Mouse (Mus musculus): Measurements from ENCODE around the gene Ppm1b. TPM values are rescaled to one million over a fixed set of nuclear protein-coding genes. Genes with fewer than 3 reads are reported as not detected.

The Ppm1b gene
- polyA plus RNA-seq, 1 experiment from 2014 or later, result 63.8 TPM

GRCm38 (mm10) chr17:85040913-85041312 is 84.4 kb downstream of the Ppm1b start:
- no peaks in the 10 kb centered on the region for H3K36me3 ChIP-seq

GRCm38 (mm10) chr17:85042419-85042818 is 85.9 kb downstream of the Ppm1b start:
- Histone ChIP-seq H3K27me3 (no peaks in the 10 kb centered on the region), H3K4me3 (no peak overlapping the region), H3K9me3 (replicated peaks) (no peaks in the 10 kb centered on the region), H3K4me1 (replicated peaks) (no peaks in the 10 kb centered on the region), H3K4me2 (no peak overlapping the region), H3K27ac (no peak overlapping the region), H3K36me3 (no peaks in the 10 kb centered on the region), H3K9ac (no peak overlapping the region)
- no peak for ATAC-seq (replicated peaks; ENCODE audit: insufficient number of reproducible peaks, insufficient read depth, low FRiP score, low read depth)
- WGBS, result 75% methylated on average over 6 of the region's 6 CpGs

More at GRCm38 (mm10) chr17:85040913-85041312, 84.4 kb downstream of the Ppm1b start:
- Histone ChIP-seq H3K4me3 (no peak overlapping the region), H3K4me2 (no peak overlapping the region), H3K27ac (no peak overlapping the region), H3K4me1 (replicated peaks) (no peaks in the 10 kb centered on the region), H3K9ac (no peak overlapping the region), H3K27me3 (no peaks in the 10 kb centered on the region), H3K9me3 (replicated peaks) (no peaks in the 10 kb centered on the region)
- WGBS, result 57% methylated on average over 7 of the region's 7 CpGs
- ATAC-seq (replicated peaks; ENCODE audit: insufficient number of reproducible peaks, insufficient read depth, low FRiP score, low read depth), result no peak

GRCm38 (mm10) chr17:85043404-85043816 is 86.9 kb downstream of the Ppm1b start:
- H3K4me3 ChIP-seq, result no peak overlapping the region
- no peak overlapping the region for H3K27ac ChIP-seq
- ATAC-seq (replicated peaks; ENCODE audit: insufficient number of reproducible peaks, insufficient read depth, low FRiP score, low read depth), result no peak
- H3K9ac ChIP-seq, result no peak overlapping the region
- no peaks in the 10 kb centered on the region for H3K36me3 ChIP-seq
- no peaks in the 10 kb centered on the region for H3K9me3 ChIP-seq (replicated peaks)
- no peaks in the 10 kb centered on the region for H3K27me3 ChIP-seq
- WGBS, result 81% methylated on average over 6 of the region's 6 CpGs
- H3K4me1 ChIP-seq (replicated peaks), result no peaks in the 10 kb centered on the region
- no peak overlapping the region for H3K4me2 ChIP-seq

- Histone ChIP-seq H3K27me3 (no peaks in the 10 kb centered on the region), H3K9ac (no peak overlapping the region), H3K9me3 (replicated peaks) (no peaks in the 10 kb centered on the region), H3K27ac (no peak overlapping the region), H3K4me3 (no peak overlapping the region), H3K4me2 (no peak overlapping the region), H3K4me1 (replicated peaks) (no peaks in the 10 kb centered on the region), H3K36me3 (no peaks in the 10 kb centered on the region)
- 88% methylated on average over 5 of the region's 5 CpGs for WGBS
- ATAC-seq (replicated peaks; ENCODE audit: insufficient number of reproducible peaks, insufficient read depth, low FRiP score, low read depth), result no peak
These were observed 87.9 kb downstream of the Ppm1b start for GRCm38 (mm10) chr17:85044466-85044865.

- no peak for ATAC-seq (replicated peaks; ENCODE audit: insufficient number of reproducible peaks, insufficient read depth, low FRiP score, low read depth)
These were observed 88.6 kb downstream of the Ppm1b start for GRCm38 (mm10) chr17:85045160-85045559.

GRCm38 (mm10) chr17:85048379-85048778 is 91.8 kb downstream of the Ppm1b start:
- Histone ChIP-seq H3K9me3 (replicated peaks) (no peaks in the 10 kb centered on the region), H3K27ac (no peak overlapping the region), H3K4me2 (no peak overlapping the region), H3K4me1 (replicated peaks) (peaks cover 6% of the 10 kb centered on the region), H3K27me3 (no peaks in the 10 kb centered on the region), H3K36me3 (no peaks in the 10 kb centered on the region), H3K9ac (no peak overlapping the region), H3K4me3 (no peak overlapping the region)
- 84% methylated on average over 5 of the region's 5 CpGs for WGBS
- ATAC-seq (replicated peaks; ENCODE audit: insufficient number of reproducible peaks, insufficient read depth, low FRiP score, low read depth), result no peak

More at GRCm38 (mm10) chr17:85045160-85045559, 88.6 kb downstream of the Ppm1b start:
- Histone ChIP-seq H3K4me2 (no peak overlapping the region), H3K27me3 (no peaks in the 10 kb centered on the region), H3K9ac (no peak overlapping the region), H3K27ac (no peak overlapping the region), H3K36me3 (no peaks in the 10 kb centered on the region), H3K4me3 (no peak overlapping the region), H3K9me3 (replicated peaks) (no peaks in the 10 kb centered on the region), H3K4me1 (replicated peaks) (no peaks in the 10 kb centered on the region)
- WGBS, result 80% methylated on average over 12 of the region's 12 CpGs

GRCm38 (mm10) chr17:85058276-85058675 is 101.7 kb downstream of the Ppm1b start:
- ATAC-seq (replicated peaks; ENCODE audit: insufficient number of reproducible peaks, insufficient read depth, low FRiP score, low read depth), result no peak
- no peaks in the 10 kb centered on the region for H3K9me3 ChIP-seq (replicated peaks)
- H3K4me2 ChIP-seq, result no peak overlapping the region
- H3K27me3 ChIP-seq, result no peaks in the 10 kb centered on the region
- no peak overlapping the region for H3K27ac ChIP-seq
- H3K9ac ChIP-seq, result no peak overlapping the region
- H3K4me3 ChIP-seq, result no peak overlapping the region
- H3K4me1 ChIP-seq (replicated peaks), result no peaks in the 10 kb centered on the region
- peaks cover 4% of the 10 kb centered on the region; the same call in 1 of the 2 replicates for H3K36me3 ChIP-seq
- 85% methylated on average over 7 of the region's 7 CpGs for WGBS

GRCm38 (mm10) chr17:85059136-85059535 is 102.6 kb downstream of the Ppm1b start:
- Histone ChIP-seq H3K9ac (no peak overlapping the region), H3K36me3 (peaks cover 11% of the 10 kb centered on the region; the same call in 1 of the 2 replicates), H3K4me3 (no peak overlapping the region), H3K9me3 (replicated peaks) (no peaks in the 10 kb centered on the region), H3K27me3 (no peaks in the 10 kb centered on the region), H3K27ac (no peak overlapping the region), H3K4me1 (replicated peaks) (no peaks in the 10 kb centered on the region), H3K4me2 (no peak overlapping the region)
- 90% methylated on average over 6 of the region's 6 CpGs for WGBS
- no peak for ATAC-seq (replicated peaks; ENCODE audit: insufficient number of reproducible peaks, insufficient read depth, low FRiP score, low read depth)

GRCm38 (mm10) chr17:85063560-85063959 is 107.0 kb downstream of the Ppm1b start:
- H3K27me3 ChIP-seq, result no peaks in the 10 kb centered on the region
- no peak overlapping the region for H3K27ac ChIP-seq
- peaks cover 45% of the 10 kb centered on the region for H3K36me3 ChIP-seq
- no peak for ATAC-seq (replicated peaks; ENCODE audit: insufficient number of reproducible peaks, insufficient read depth, low FRiP score, low read depth)
- no peak overlapping the region for H3K4me2 ChIP-seq
- no peak overlapping the region for H3K9ac ChIP-seq
- no peaks in the 10 kb centered on the region for H3K9me3 ChIP-seq (replicated peaks)
- H3K4me3 ChIP-seq, result no peak overlapping the region
- WGBS, result 83% methylated on average over 7 of the region's 7 CpGs
- no peaks in the 10 kb centered on the region for H3K4me1 ChIP-seq (replicated peaks)

- WGBS, result 93% methylated on average over 7 of the region's 7 CpGs
- H3K9ac ChIP-seq, result no peak overlapping the region
- peaks cover 55% of the 10 kb centered on the region for H3K36me3 ChIP-seq
- no peak for ATAC-seq (replicated peaks; ENCODE audit: insufficient number of reproducible peaks, insufficient read depth, low FRiP score, low read depth)
- no peak overlapping the region for H3K4me3 ChIP-seq
- no peak overlapping the region for H3K27ac ChIP-seq
- peaks cover 3% of the 10 kb centered on the region; the same call in 1 of the 2 replicates for H3K4me1 ChIP-seq (replicated peaks)
- no peak overlapping the region for H3K4me2 ChIP-seq
- H3K9me3 ChIP-seq (replicated peaks), result no peaks in the 10 kb centered on the region
- no peaks in the 10 kb centered on the region for H3K27me3 ChIP-seq
These were observed 110.8 kb downstream of the Ppm1b start for GRCm38 (mm10) chr17:85067331-85067730.

- Histone ChIP-seq H3K27me3 (no peaks in the 10 kb centered on the region), H3K9me3 (replicated peaks) (no peaks in the 10 kb centered on the region), H3K4me2 (no peak overlapping the region), H3K27ac (no peak overlapping the region), H3K36me3 (peaks cover 40% of the 10 kb centered on the region), H3K4me1 (replicated peaks) (peaks cover 7% of the 10 kb centered on the region), H3K4me3 (no peak overlapping the region), H3K9ac (no peak overlapping the region)
- 53% methylated on average over 6 of the region's 6 CpGs for WGBS
- ATAC-seq (replicated peaks; ENCODE audit: insufficient number of reproducible peaks, insufficient read depth, low FRiP score, low read depth), result no peak
These were observed 114.1 kb downstream of the Ppm1b start for GRCm38 (mm10) chr17:85070658-85071057.

GRCm38 (mm10) chr17:85071088-85071775 is 114.7 kb downstream of the Ppm1b start:
- no peak for ATAC-seq (replicated peaks; ENCODE audit: insufficient number of reproducible peaks, insufficient read depth, low FRiP score, low read depth)
- Histone ChIP-seq H3K27me3 (no peaks in the 10 kb centered on the region), H3K27ac (no peak overlapping the region), H3K4me1 (replicated peaks) (peaks cover 7% of the 10 kb centered on the region), H3K4me2 (no peak overlapping the region), H3K4me3 (no peak overlapping the region), H3K9me3 (replicated peaks) (no peaks in the 10 kb centered on the region), H3K9ac (no peak overlapping the region), H3K36me3 (peaks cover 41% of the 10 kb centered on the region)
- WGBS, result 87% methylated on average over 8 of the region's 8 CpGs
